Mouse (Mus musculus): ENCODE data around the gene Nrg4.

DNA sequence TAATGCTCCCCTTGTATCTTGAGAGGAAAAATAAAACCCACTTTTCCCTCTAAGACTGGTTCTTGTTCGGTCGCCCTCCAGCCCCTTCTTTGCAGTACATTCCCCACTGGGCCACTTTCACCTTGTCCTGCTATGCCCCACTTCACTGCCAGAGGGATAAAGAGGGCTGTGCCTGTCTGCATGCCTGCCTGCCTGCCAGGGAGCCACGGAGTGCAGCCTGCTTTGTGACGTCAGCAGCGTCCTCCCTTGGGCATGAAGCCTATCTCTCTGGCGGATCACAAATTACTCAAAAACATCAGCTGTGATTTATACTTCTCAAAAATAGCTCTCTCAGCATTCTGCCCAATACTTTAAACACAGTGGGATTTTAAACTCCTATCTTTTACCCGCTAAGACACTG, 6.3 kb upstream of the Nrg4 start:
- TF ChIP-seq CTCF (conservative IDR thresholded peaks at IDR 0.05; ENCODE audit: insufficient read depth, insufficient read length, low read depth, low read length) (no peak; the same call in 1 of the 2 replicates), POLR2A (IDR thresholded peaks at IDR 0.05; ENCODE audit: low read depth, low read length) (no peak)

Measured in kidney, adult 2 months (tissue).